Comparison of ENCODE assay signal across 14 mouse cellular contexts in genomic region chr15:13384815-13385214, GRCm38 (mm10).
DNase-seq lines count a peak whose midpoint lies in the region; ATAC-seq and TF ChIP-seq lines count a peak whose summit lies in the region.
"Had no signal": no experiment of that assay in that cellular context is flagged by ENCODE, and none has a peak within 500 bp of the region (broad histone marks: within the 10 kb centered on the region; RNA-seq: fewer than 3 reads in every experiment).

No protein-coding gene starts in this region.

- WGBS in hindbrain, embryonic 14.5 days, result 27% methylated on average over 6 of the region's 6 CpGs
- 28% methylated on average over 6 of the region's 6 CpGs for WGBS in hindbrain, embryonic 12.5 days
- 17% methylated on average over 6 of the region's 6 CpGs for WGBS in midbrain, postnatal 0 days
- 28% methylated on average over 6 of the region's 6 CpGs for WGBS in midbrain, embryonic 16.5 days

- H3K4me1 ChIP-seq in hindbrain, embryonic 14.5 days (replicated peaks; ENCODE audit: control insufficient read depth, insufficient read depth, low read length), result no peaks in the 10 kb centered on the region
- no peaks in the 10 kb centered on the region for H3K4me1 ChIP-seq in hindbrain, embryonic 12.5 days
- H3K4me1 ChIP-seq in midbrain, postnatal 0 days (ENCODE audit: insufficient read depth, low read length), result no peaks in the 10 kb centered on the region
- no peaks in the 10 kb centered on the region; the same call in 1 of the 2 replicates for H3K4me1 ChIP-seq in midbrain, embryonic 16.5 days (ENCODE audit: control insufficient read depth, insufficient read depth, low read length)

- DNase-seq in heart, adult 8-10 months (ENCODE audit: low spot score), result peak; percentile 11
- no peak for DNase-seq in heart, adult 9 months (ENCODE audit: low spot score in 2 of 2)
- DNase-seq in hindbrain, embryonic 14.5 days (ENCODE audit: low spot score), result peak; percentile 21
- DNase-seq in midbrain, postnatal 0 days (ENCODE audit: low spot score), result peak; percentile 10
- peak; percentile 49 for DNase-seq in mesoderm, embryonic 11.5 days (ENCODE audit: low read depth, low spot score)
- no peak for DNase-seq in urinary bladder, postnatal 10 days (ENCODE audit: low spot score)
- DNase-seq: adrenal gland, adult 8-10 months; cerebellum, adult 8-10 months; kidney, postnatal 4 days; lung, adult 2 months had no signal

- no peak overlapping the region for H3K4me2 ChIP-seq in hindbrain, embryonic 14.5 days (replicated peaks)
- no peak overlapping the region for H3K4me2 ChIP-seq in hindbrain, embryonic 12.5 days (replicated peaks)
- H3K4me2 ChIP-seq in midbrain, postnatal 0 days (ENCODE audit: low read depth, low read length, poor library complexity, severe bottlenecking), result no peak overlapping the region
- H3K4me2 ChIP-seq in midbrain, embryonic 16.5 days (ENCODE audit: low read length), result no peak overlapping the region

- no peak overlapping the region for H3K9ac ChIP-seq in hindbrain, embryonic 14.5 days
- no peak overlapping the region for H3K9ac ChIP-seq in hindbrain, embryonic 12.5 days
- H3K9ac ChIP-seq in midbrain, postnatal 0 days (replicated peaks; ENCODE audit: low read length, poor library complexity, severe bottlenecking), result no peak overlapping the region
- no peak overlapping the region for H3K9ac ChIP-seq in midbrain, embryonic 16.5 days (ENCODE audit: low read depth, low read length)

- H3K4me3 ChIP-seq in hindbrain, embryonic 14.5 days (replicated peaks; ENCODE audit: low read length), result no peak overlapping the region
- H3K4me3 ChIP-seq in hindbrain, embryonic 12.5 days, result no peak overlapping the region
- no peak overlapping the region for H3K4me3 ChIP-seq in midbrain, postnatal 0 days (ENCODE audit: low read depth, low read length)
- no peak overlapping the region for H3K4me3 ChIP-seq in midbrain, embryonic 16.5 days (ENCODE audit: low read depth, low read length)

- no peaks in the 10 kb centered on the region for H3K27me3 ChIP-seq in hindbrain, embryonic 14.5 days (ENCODE audit: control insufficient read depth, insufficient read depth, low read length)
- no peaks in the 10 kb centered on the region for H3K27me3 ChIP-seq in hindbrain, embryonic 12.5 days
- no peaks in the 10 kb centered on the region for H3K27me3 ChIP-seq in midbrain, postnatal 0 days (ENCODE audit: insufficient read depth, low read length)
- H3K27me3 ChIP-seq in midbrain, embryonic 16.5 days (ENCODE audit: control insufficient read depth, insufficient read depth, low read depth, low read length), result no peaks in the 10 kb centered on the region

- no peak for TF ChIP-seq CTCF in midbrain, postnatal 0 days (IDR thresholded peaks at IDR 0.05)

- no peaks in the 10 kb centered on the region for H3K9me3 ChIP-seq in hindbrain, embryonic 14.5 days (ENCODE audit: control insufficient read depth, low read length)
- H3K9me3 ChIP-seq in hindbrain, embryonic 12.5 days (replicated peaks), result no peaks in the 10 kb centered on the region
- no peaks in the 10 kb centered on the region for H3K9me3 ChIP-seq in midbrain, postnatal 0 days (ENCODE audit: low read length)
- H3K9me3 ChIP-seq in midbrain, embryonic 16.5 days (replicated peaks; ENCODE audit: control insufficient read depth, low read length, poor library complexity, severe bottlenecking), result no peaks in the 10 kb centered on the region

- ATAC-seq in hindbrain, embryonic 14.5 days (ENCODE audit: low FRiP score), result no peak
- ATAC-seq in hindbrain, embryonic 12.5 days (ENCODE audit: low FRiP score), result no peak
- ATAC-seq in midbrain, postnatal 0 days (ENCODE audit: low FRiP score), result no peak
- ATAC-seq in midbrain, embryonic 16.5 days, result no peak
- ATAC-seq: inflammation-experienced regulatory T-cells, adult 6 months had no signal

- no peaks in the 10 kb centered on the region for H3K36me3 ChIP-seq in hindbrain, embryonic 14.5 days (replicated peaks; ENCODE audit: control insufficient read depth, insufficient read depth)
- no peaks in the 10 kb centered on the region for H3K36me3 ChIP-seq in hindbrain, embryonic 12.5 days
- no peaks in the 10 kb centered on the region for H3K36me3 ChIP-seq in midbrain, postnatal 0 days (ENCODE audit: insufficient read depth, low read length)
- no peaks in the 10 kb centered on the region for H3K36me3 ChIP-seq in midbrain, embryonic 16.5 days (ENCODE audit: control insufficient read depth, insufficient read depth, low read length)

- H3K27ac ChIP-seq in hindbrain, embryonic 14.5 days, result no peak overlapping the region
- H3K27ac ChIP-seq in hindbrain, embryonic 12.5 days, result no peak overlapping the region
- H3K27ac ChIP-seq in midbrain, postnatal 0 days (ENCODE audit: low read depth, low read length), result no peak overlapping the region
- no peak overlapping the region for H3K27ac ChIP-seq in midbrain, embryonic 16.5 days (ENCODE audit: low read length)
- H3K27ac ChIP-seq: macrophage had no signal

Comparison
In these comparisons a context has a peak if more than half of its experiments do, and no peak if none do; other contexts are left out.
1. DNase-seq: peak in heart, adult 8-10 months (single experiment), hindbrain, embryonic 14.5 days (single experiment), midbrain, postnatal 0 days (single experiment) and mesoderm, embryonic 11.5 days (single experiment); none in heart, adult 9 months (0 of 2) and urinary bladder, postnatal 10 days (single experiment).